Mouse (Mus musculus): ENCODE measurements around the gene Med13l. TPM values are rescaled to one million over a fixed set of nuclear protein-coding genes. Genes with fewer than 3 reads are reported as not detected.

Med13l gene
- polyA plus RNA-seq, 1 experiment from 2014 or later, result 14.9 TPM

- H3K9ac ChIP-seq (ENCODE audit: low read length), result no peak overlapping the region
- H3K27ac ChIP-seq (ENCODE audit: low read depth), result no peak overlapping the region
- H3K9me3 ChIP-seq (ENCODE audit: control insufficient read depth, low read length), result no peaks in the 10 kb centered on the region
- ATAC-seq (replicated peaks; ENCODE audit: low FRiP score, low TSS enrichment, low read depth) (0 out of 2 replicates have a peak, but pooled peaks have one; percentile 36), DNase-seq (ENCODE audit: low spot score) (no peak)
- no peak overlapping the region for H3K4me3 ChIP-seq (ENCODE audit: low read depth, low read length)
- H3K4me2 ChIP-seq (ENCODE audit: low read length), result no peak overlapping the region
- WGBS, result 85% methylated on average over 18 of the region's 18 CpGs
- H3K4me1 ChIP-seq (replicated peaks; ENCODE audit: control insufficient read depth, insufficient read depth, low read length), result 0 out of 2 replicates have a peak, but pooled peaks cover 3% of the 10 kb centered on the region
- peaks cover 70% of the 10 kb centered on the region for H3K36me3 ChIP-seq (ENCODE audit: control insufficient read depth, insufficient read depth, low read length)
- H3K27me3 ChIP-seq (replicated peaks; ENCODE audit: control insufficient read depth, insufficient read depth, low read length), result no peaks in the 10 kb centered on the region
These were observed 202.2 kb downstream of the Med13l start for GRCm38 (mm10) chr5:118762499-118763185.

GRCm38 (mm10) chr5:118763353-118763752 is 202.9 kb downstream of the Med13l start:
- Histone ChIP-seq H3K27ac (ENCODE audit: low read depth) (no peak overlapping the region), H3K27me3 (replicated peaks; ENCODE audit: control insufficient read depth, insufficient read depth, low read length) (no peaks in the 10 kb centered on the region), H3K36me3 (ENCODE audit: control insufficient read depth, insufficient read depth, low read length) (peaks cover 63% of the 10 kb centered on the region), H3K4me3 (ENCODE audit: low read depth, low read length) (no peak overlapping the region), H3K9me3 (ENCODE audit: control insufficient read depth, low read length) (no peaks in the 10 kb centered on the region), H3K9ac (ENCODE audit: low read length) (no peak overlapping the region), H3K4me2 (ENCODE audit: low read length) (no peak overlapping the region), H3K4me1 (replicated peaks; ENCODE audit: control insufficient read depth, insufficient read depth, low read length) (no peaks in the 10 kb centered on the region)
- DNase-seq (ENCODE audit: low spot score) (peak; percentile 61), ATAC-seq (replicated peaks; ENCODE audit: low FRiP score, low TSS enrichment, low read depth) (peak; percentile 54; the same call in 1 of the 2 replicates)
- WGBS, result 56% methylated on average over 5 of the region's 5 CpGs

GRCm38 (mm10) chr5:118769143-118769542 is 208.7 kb downstream of the Med13l start:
- Histone ChIP-seq H3K36me3 (ENCODE audit: control insufficient read depth, insufficient read depth, low read length) (peaks cover 7% of the 10 kb centered on the region), H3K27me3 (replicated peaks; ENCODE audit: control insufficient read depth, insufficient read depth, low read length) (no peaks in the 10 kb centered on the region; the same call in 1 of the 2 replicates), H3K9ac (ENCODE audit: low read length) (no peak overlapping the region), H3K4me3 (ENCODE audit: low read depth, low read length) (no peak overlapping the region), H3K9me3 (ENCODE audit: control insufficient read depth, low read length) (no peaks in the 10 kb centered on the region), H3K4me1 (replicated peaks; ENCODE audit: control insufficient read depth, insufficient read depth, low read length) (no peaks in the 10 kb centered on the region), H3K4me2 (ENCODE audit: low read length) (no peak overlapping the region), H3K27ac (ENCODE audit: low read depth) (no peak overlapping the region)
- ATAC-seq (replicated peaks; ENCODE audit: low FRiP score, low TSS enrichment, low read depth) (no peak), DNase-seq (ENCODE audit: low spot score) (no peak)
- WGBS, result 75% methylated on average over 6 of the region's 6 CpGs

- DNase-seq (ENCODE audit: low spot score), result no peak
- no peak overlapping the region for H3K4me3 ChIP-seq (ENCODE audit: low read depth, low read length)
- H3K4me2 ChIP-seq (ENCODE audit: low read length), result no peak overlapping the region
- no peaks in the 10 kb centered on the region for H3K9me3 ChIP-seq (ENCODE audit: control insufficient read depth, low read length)
- H3K4me1 ChIP-seq (replicated peaks; ENCODE audit: control insufficient read depth, insufficient read depth, low read length), result no peaks in the 10 kb centered on the region
- H3K27me3 ChIP-seq (replicated peaks; ENCODE audit: control insufficient read depth, insufficient read depth, low read length), result no peaks in the 10 kb centered on the region; the same call in 1 of the 2 replicates
- no peak overlapping the region for H3K9ac ChIP-seq (ENCODE audit: low read length)
- H3K27ac ChIP-seq (ENCODE audit: low read depth), result no peak overlapping the region
- 28% methylated on average over 3 of the region's 3 CpGs for WGBS
- no peak for ATAC-seq (replicated peaks; ENCODE audit: low FRiP score, low TSS enrichment, low read depth)
- H3K36me3 ChIP-seq (ENCODE audit: control insufficient read depth, insufficient read depth, low read length), result no peaks in the 10 kb centered on the region
These were observed 213.4 kb downstream of the Med13l start for GRCm38 (mm10) chr5:118773866-118774265.

GRCm38 (mm10) chr5:118776396-118776795 is 215.9 kb downstream of the Med13l start:
- Histone ChIP-seq H3K4me1 (replicated peaks; ENCODE audit: control insufficient read depth, insufficient read depth, low read length) (no peaks in the 10 kb centered on the region), H3K9ac (ENCODE audit: low read length) (no peak overlapping the region), H3K9me3 (ENCODE audit: control insufficient read depth, low read length) (no peaks in the 10 kb centered on the region), H3K4me3 (ENCODE audit: low read depth, low read length) (no peak overlapping the region), H3K4me2 (ENCODE audit: low read length) (no peak overlapping the region), H3K27me3 (replicated peaks; ENCODE audit: control insufficient read depth, insufficient read depth, low read length) (no peaks in the 10 kb centered on the region; the same call in 1 of the 2 replicates), H3K27ac (ENCODE audit: low read depth) (no peak overlapping the region), H3K36me3 (ENCODE audit: control insufficient read depth, insufficient read depth, low read length) (no peaks in the 10 kb centered on the region)
- ATAC-seq (replicated peaks; ENCODE audit: low FRiP score, low TSS enrichment, low read depth) (no peak), DNase-seq (ENCODE audit: low spot score) (no peak)
- 83% methylated on average over 6 of the region's 6 CpGs for WGBS

GRCm38 (mm10) chr5:118781598-118781997 is 221.1 kb downstream of the Med13l start:
- H3K9me3 ChIP-seq (ENCODE audit: control insufficient read depth, low read length), result no peaks in the 10 kb centered on the region
- no peak overlapping the region for H3K27ac ChIP-seq (ENCODE audit: low read depth)
- no peaks in the 10 kb centered on the region for H3K4me1 ChIP-seq (replicated peaks; ENCODE audit: control insufficient read depth, insufficient read depth, low read length)
- DNase-seq (ENCODE audit: low spot score) (peak; percentile 92), ATAC-seq (replicated peaks; ENCODE audit: low FRiP score, low TSS enrichment, low read depth) (peak; percentile 73; the same call in 1 of the 2 replicates)
- no peaks in the 10 kb centered on the region for H3K36me3 ChIP-seq (ENCODE audit: control insufficient read depth, insufficient read depth, low read length)
- H3K9ac ChIP-seq (ENCODE audit: low read length), result no peak overlapping the region
- no peak overlapping the region for H3K4me3 ChIP-seq (ENCODE audit: low read depth, low read length)
- H3K4me2 ChIP-seq (ENCODE audit: low read length), result no peak overlapping the region
- H3K27me3 ChIP-seq (replicated peaks; ENCODE audit: control insufficient read depth, insufficient read depth, low read length), result no peaks in the 10 kb centered on the region
- WGBS, result 14% methylated on average over 17 of the region's 17 CpGs

- Histone ChIP-seq H3K4me1 (replicated peaks; ENCODE audit: control insufficient read depth, insufficient read depth, low read length) (no peaks in the 10 kb centered on the region), H3K36me3 (ENCODE audit: control insufficient read depth, insufficient read depth, low read length) (no peaks in the 10 kb centered on the region), H3K27me3 (replicated peaks; ENCODE audit: control insufficient read depth, insufficient read depth, low read length) (no peaks in the 10 kb centered on the region), H3K9ac (ENCODE audit: low read length) (no peak overlapping the region), H3K4me3 (ENCODE audit: low read depth, low read length) (no peak overlapping the region), H3K4me2 (ENCODE audit: low read length) (no peak overlapping the region), H3K27ac (ENCODE audit: low read depth) (no peak overlapping the region), H3K9me3 (ENCODE audit: control insufficient read depth, low read length) (no peaks in the 10 kb centered on the region)
- no peak for DNase-seq (ENCODE audit: low spot score)
- 0 out of 2 replicates have a peak, but pooled peaks have one; percentile 13 for ATAC-seq (replicated peaks; ENCODE audit: low FRiP score, low TSS enrichment, low read depth)
- WGBS, result 67% methylated on average over 3 of the region's 3 CpGs
These were observed 221.7 kb downstream of the Med13l start for GRCm38 (mm10) chr5:118782139-118782538.

- WGBS, result 85% methylated on average over 11 of the region's 11 CpGs
- Histone ChIP-seq H3K4me2 (ENCODE audit: low read length) (no peak overlapping the region), H3K9me3 (ENCODE audit: control insufficient read depth, low read length) (0 out of 2 replicates have a peak, but pooled peaks cover 3% of the 10 kb centered on the region), H3K4me1 (replicated peaks; ENCODE audit: control insufficient read depth, insufficient read depth, low read length) (no peaks in the 10 kb centered on the region), H3K27ac (ENCODE audit: low read depth) (no peak overlapping the region), H3K9ac (ENCODE audit: low read length) (no peak overlapping the region), H3K27me3 (replicated peaks; ENCODE audit: control insufficient read depth, insufficient read depth, low read length) (no peaks in the 10 kb centered on the region), H3K4me3 (ENCODE audit: low read depth, low read length) (no peak overlapping the region), H3K36me3 (ENCODE audit: control insufficient read depth, insufficient read depth, low read length) (no peaks in the 10 kb centered on the region)
- ATAC-seq (replicated peaks; ENCODE audit: low FRiP score, low TSS enrichment, low read depth) (no peak), DNase-seq (ENCODE audit: low spot score) (no peak)
These were observed 228.7 kb downstream of the Med13l start for GRCm38 (mm10) chr5:118789226-118789625.

- no peak for DNase-seq (ENCODE audit: low spot score)
These were observed 229.3 kb downstream of the Med13l start for GRCm38 (mm10) chr5:118789776-118790175.

More at GRCm38 (mm10) chr5:118789776-118790175, 229.3 kb downstream of the Med13l start:
- 79% methylated on average over 9 of the region's 9 CpGs for WGBS
- no peak overlapping the region for H3K27ac ChIP-seq (ENCODE audit: low read depth)
- no peaks in the 10 kb centered on the region for H3K4me1 ChIP-seq (replicated peaks; ENCODE audit: control insufficient read depth, insufficient read depth, low read length)
- 0 out of 2 replicates have a peak, but pooled peaks cover 3% of the 10 kb centered on the region for H3K9me3 ChIP-seq (ENCODE audit: control insufficient read depth, low read length)
- no peaks in the 10 kb centered on the region for H3K36me3 ChIP-seq (ENCODE audit: control insufficient read depth, insufficient read depth, low read length)
- H3K27me3 ChIP-seq (replicated peaks; ENCODE audit: control insufficient read depth, insufficient read depth, low read length), result no peaks in the 10 kb centered on the region
- no peak overlapping the region for H3K4me2 ChIP-seq (ENCODE audit: low read length)
- H3K9ac ChIP-seq (ENCODE audit: low read length), result no peak overlapping the region
- H3K4me3 ChIP-seq (ENCODE audit: low read depth, low read length), result no peak overlapping the region
- no peak for ATAC-seq (replicated peaks; ENCODE audit: low FRiP score, low TSS enrichment, low read depth)
